Mouse (Mus musculus) forebrain, embryonic 16.5 days (tissue): ENCODE measurements around the gene Acap2. TPM values are rescaled to one million over a fixed set of nuclear protein-coding genes. Genes with fewer than 3 reads are reported as not detected.

Experiments
- ATAC-seq: fragments of 200-750 bp; cut with Nextera tagmentation; 2 replicates; pipeline ENCODE4 v1.8.0; 2017; ENCODE audit warnings: mild to moderate bottlenecking, moderate library complexity
- H3K27ac ChIP-seq: fragments of 300-500 bp; sonication (generic); 2 replicates; pipeline ENCODE4 v1.5.1; 2014; ENCODE audit warnings: low read length, control low read depth
- H3K27me3 ChIP-seq: fragments of 300-500 bp; sonication (generic); replicated peaks from 2 replicates; pipeline ENCODE4 v1.6.1; 2014; ENCODE audit warnings: low read length; ENCODE audit not compliant: control insufficient read depth, insufficient read depth
- H3K36me3 ChIP-seq: fragments of 300-500 bp; sonication (generic); 2 replicates; pipeline ENCODE4 v1.6.1; 2014; ENCODE audit not compliant: control insufficient read depth, insufficient read depth
- H3K4me1 ChIP-seq: fragments of 300-500 bp; sonication (generic); replicated peaks from 2 replicates; pipeline ENCODE4 v1.6.1; 2014; ENCODE audit warnings: low read length; ENCODE audit not compliant: control insufficient read depth, insufficient read depth
- H3K4me2 ChIP-seq: fragments of 300-500 bp; sonication (generic); 2 replicates; pipeline ENCODE4 v1.6.1; 2014; ENCODE audit warnings: mild to moderate bottlenecking, low read length, control low read depth
- H3K4me3 ChIP-seq: fragments of 300-500 bp; sonication (generic); replicated peaks from 2 replicates; pipeline ENCODE4 v1.5.1; 2014; ENCODE audit warnings: mild to moderate bottlenecking, low read length, control low read depth
- H3K9ac ChIP-seq: fragments of 300-500 bp; sonication (generic); replicated peaks from 2 replicates; pipeline ENCODE4 v1.6.1; 2014; ENCODE audit warnings: low read depth, low read length, control low read depth
- H3K9me3 ChIP-seq: fragments of 300-500 bp; sonication (generic); 2 replicates; pipeline ENCODE4 v1.6.1; 2016; ENCODE audit warnings: low read length; ENCODE audit not compliant: control insufficient read depth
- WGBS: fragments of 180-500 bp; shearing (Covaris S2); extraction: QIAGEN DNeasy Blood & Tissue Kit; methylation state at CpG from one replicate; pipeline ENCODE4 v1.1.7; 2014; 5-methylcytosine and 5-hydroxymethylcytosine counted together
- polyA plus RNA-seq: library from polyadenylated mRNA; unstranded; fragments of >200 nt; fragmentation: Nextera tagmentation; extraction: Ambion mirVana; gene quantifications from 2 replicates; pipeline ENCODE4 v1.2.1, GENCODE M21; 2015

Acap2 gene
- polyA plus RNA-seq, 1 experiment from 2014 or later: 12.7 TPM

GRCm38 (mm10) chr16:31196971-31197370 is 4.1 kb downstream of the Acap2 start:
- H3K36me3 ChIP-seq: no peaks in the 10 kb centered on the region
- no peaks in the 10 kb centered on the region for H3K9me3 ChIP-seq
- no peaks in the 10 kb centered on the region for H3K27me3 ChIP-seq
- WGBS: 65% methylated on average over 3 of the region's 3 CpGs
- H3K27ac ChIP-seq: no peak overlapping the region
- H3K4me1 ChIP-seq: peaks cover 16% of the 10 kb centered on the region
- ATAC-seq: no peak
- no peak overlapping the region for H3K9ac ChIP-seq
- no peak overlapping the region for H3K4me2 ChIP-seq
- no peak overlapping the region for H3K4me3 ChIP-seq

- peaks cover 6% of the 10 kb centered on the region; the same call in 1 of the 2 replicates for H3K4me1 ChIP-seq
- 72% methylated on average over 3 of the region's 3 CpGs for WGBS
- no peak overlapping the region for H3K4me3 ChIP-seq
- H3K36me3 ChIP-seq: no peaks in the 10 kb centered on the region
- no peak overlapping the region for H3K9ac ChIP-seq
- no peak overlapping the region for H3K4me2 ChIP-seq
- no peak overlapping the region for H3K27ac ChIP-seq
- no peaks in the 10 kb centered on the region for H3K9me3 ChIP-seq
- no peak for ATAC-seq
- H3K27me3 ChIP-seq: no peaks in the 10 kb centered on the region
Observed at GRCm38 (mm10) chr16:31192526-31192925, 8.5 kb downstream of the Acap2 start.

- WGBS: 69% methylated on average over 6 of the region's 6 CpGs
- Histone ChIP-seq H3K27me3 (no peaks in the 10 kb centered on the region), H3K27ac (no peak overlapping the region), H3K4me3 (no peak overlapping the region), H3K36me3 (no peaks in the 10 kb centered on the region), H3K4me2 (no peak overlapping the region), H3K9me3 (no peaks in the 10 kb centered on the region), H3K4me1 (peaks cover 6% of the 10 kb centered on the region; the same call in 1 of the 2 replicates), H3K9ac (no peak overlapping the region)
- no peak for ATAC-seq
Observed at GRCm38 (mm10) chr16:31191818-31192217, 9.2 kb downstream of the Acap2 start.

GRCm38 (mm10) chr16:31190426-31190825 is 10.6 kb downstream of the Acap2 start:
- ATAC-seq: no peak
- Histone ChIP-seq H3K4me1 (peaks cover 6% of the 10 kb centered on the region; the same call in 1 of the 2 replicates), H3K36me3 (no peaks in the 10 kb centered on the region), H3K4me3 (no peak overlapping the region), H3K9ac (no peak overlapping the region), H3K27me3 (no peaks in the 10 kb centered on the region), H3K27ac (no peak overlapping the region), H3K4me2 (no peak overlapping the region), H3K9me3 (no peaks in the 10 kb centered on the region)
- WGBS: 93% methylated on average over 8 of the region's 8 CpGs

- ATAC-seq: no peak
- 88% methylated on average over 5 of the region's 5 CpGs for WGBS
- peaks cover 10% of the 10 kb centered on the region; the same call in 1 of the 2 replicates for H3K4me1 ChIP-seq
Observed at GRCm38 (mm10) chr16:31189291-31189690, 11.8 kb downstream of the Acap2 start.

GRCm38 (mm10) chr16:31188799-31189198 is 12.2 kb downstream of the Acap2 start:
- Histone ChIP-seq H3K27ac (no peak overlapping the region), H3K4me3 (no peak overlapping the region), H3K9me3 (no peaks in the 10 kb centered on the region), H3K36me3 (no peaks in the 10 kb centered on the region), H3K9ac (no peak overlapping the region), H3K4me2 (no peak overlapping the region), H3K4me1 (peaks cover 12% of the 10 kb centered on the region; the same call in 1 of the 2 replicates), H3K27me3 (no peaks in the 10 kb centered on the region)
- ATAC-seq: no peak
- WGBS: 77% methylated on average over 2 of the region's 2 CpGs

More at GRCm38 (mm10) chr16:31189291-31189690, 11.8 kb downstream of the Acap2 start:
- Histone ChIP-seq H3K4me2 (no peak overlapping the region), H3K9ac (no peak overlapping the region), H3K36me3 (no peaks in the 10 kb centered on the region), H3K4me3 (no peak overlapping the region), H3K27ac (no peak overlapping the region), H3K27me3 (no peaks in the 10 kb centered on the region), H3K9me3 (no peaks in the 10 kb centered on the region)

- no peaks in the 10 kb centered on the region for H3K9me3 ChIP-seq
- peaks cover 12% of the 10 kb centered on the region; the same call in 1 of the 2 replicates for H3K4me1 ChIP-seq
- no peaks in the 10 kb centered on the region for H3K36me3 ChIP-seq
- H3K4me3 ChIP-seq: no peak overlapping the region
- no peak overlapping the region for H3K4me2 ChIP-seq
- peak; percentile 36; the same call in 1 of the 2 replicates for ATAC-seq
- H3K27me3 ChIP-seq: no peaks in the 10 kb centered on the region
- 36% methylated on average over 6 of the region's 6 CpGs for WGBS
- no peak overlapping the region for H3K27ac ChIP-seq
- no peak overlapping the region for H3K9ac ChIP-seq
Observed at GRCm38 (mm10) chr16:31188270-31188669, 12.8 kb downstream of the Acap2 start.

GRCm38 (mm10) chr16:31187192-31187591 is 13.9 kb downstream of the Acap2 start:
- no peak overlapping the region for H3K4me3 ChIP-seq
- H3K4me1 ChIP-seq: peaks cover 17% of the 10 kb centered on the region
- no peak overlapping the region for H3K4me2 ChIP-seq
- 80% methylated on average over 1 of the region's 1 CpGs for whole genome bisulfite sequencing
- ATAC-seq: 0 out of 2 replicates have a peak, but pooled peaks have one; percentile 44
- no peak overlapping the region for H3K27ac ChIP-seq
- H3K9me3 ChIP-seq: no peaks in the 10 kb centered on the region
- no peaks in the 10 kb centered on the region for H3K36me3 ChIP-seq
- H3K9ac ChIP-seq: no peak overlapping the region
- H3K27me3 ChIP-seq: no peaks in the 10 kb centered on the region

- no peaks in the 10 kb centered on the region for H3K36me3 ChIP-seq
- 91% methylated on average over 2 of the region's 2 CpGs for WGBS
- H3K9me3 ChIP-seq: no peaks in the 10 kb centered on the region
- ATAC-seq: no peak
- H3K4me2 ChIP-seq: no peak overlapping the region
- H3K27ac ChIP-seq: no peak overlapping the region
- peaks cover 18% of the 10 kb centered on the region for H3K4me1 ChIP-seq
- H3K27me3 ChIP-seq: no peaks in the 10 kb centered on the region
- H3K4me3 ChIP-seq: no peak overlapping the region
- no peak overlapping the region for H3K9ac ChIP-seq
Observed at GRCm38 (mm10) chr16:31185757-31186156, 15.3 kb downstream of the Acap2 start.

- Histone ChIP-seq H3K9ac (no peak overlapping the region), H3K9me3 (no peaks in the 10 kb centered on the region), H3K4me1 (peaks cover 18% of the 10 kb centered on the region), H3K27me3 (no peaks in the 10 kb centered on the region), H3K4me3 (no peak overlapping the region), H3K4me2 (no peak overlapping the region), H3K36me3 (no peaks in the 10 kb centered on the region), H3K27ac (0 out of 2 replicates have a peak overlapping the region, but pooled peaks have one; percentile 16)
- ATAC-seq: peak; percentile 72
- 35% methylated on average over 4 of the region's 4 CpGs for WGBS
Observed at GRCm38 (mm10) chr16:31184727-31185126, 16.3 kb downstream of the Acap2 start.
